Mouse (Mus musculus) hindbrain, postnatal 0 days (tissue): ENCODE measurements around the gene Zfp786. TPM values are rescaled to one million over a fixed set of nuclear protein-coding genes. Genes with fewer than 3 reads are reported as not detected.

ENCODE experiments used
- ATAC-seq: fragments of 200-750 bp; cut with Nextera tagmentation; 2 replicates; pipeline ENCODE4 v1.8.0; 2017; ENCODE audit warnings: mild to moderate bottlenecking, moderate TSS enrichment, moderate library complexity
- DNase-seq: peaks from one replicate; pipeline ENCODE4 v3.0.0-alpha.2; 2015; ENCODE audit warnings: low spot score
- H3K27ac ChIP-seq: fragments of 300-500 bp; sonication (generic); 2 replicates; pipeline ENCODE4 v1.5.1; 2014; ENCODE audit warnings: mild to moderate bottlenecking
- H3K27me3 ChIP-seq: fragments of 300-500 bp; sonication (generic); 2 replicates; pipeline ENCODE4 v1.6.1; 2014; ENCODE audit warnings: low read length, mixed read lengths; ENCODE audit not compliant: insufficient read depth
- H3K36me3 ChIP-seq: fragments of 300-500 bp; sonication (generic); 2 replicates; pipeline ENCODE4 v1.6.1; 2014; ENCODE audit warnings: low read length, mixed read lengths; ENCODE audit not compliant: insufficient read depth
- H3K4me1 ChIP-seq: fragments of 300-500 bp; sonication (generic); 2 replicates; pipeline ENCODE4 v1.6.1; 2014; ENCODE audit warnings: antibody characterized with exemption, low read length, mixed read lengths; ENCODE audit not compliant: insufficient read depth
- H3K4me2 ChIP-seq: fragments of 300-500 bp; sonication (generic); 2 replicates; pipeline ENCODE4 v1.6.1; 2014; ENCODE audit warnings: low read depth, mild to moderate bottlenecking, low read length, moderate library complexity, mixed read lengths
- H3K4me3 ChIP-seq: fragments of 300-500 bp; sonication (generic); 2 replicates; pipeline ENCODE4 v1.5.1; 2014; ENCODE audit warnings: low read length
- H3K9ac ChIP-seq: fragments of 300-500 bp; sonication (generic); replicated peaks from 2 replicates; pipeline ENCODE4 v1.6.1; 2014; ENCODE audit warnings: mild to moderate bottlenecking, low read length, moderate library complexity, mixed read lengths
- H3K9me3 ChIP-seq: fragments of 300-500 bp; sonication (generic); 2 replicates; pipeline ENCODE4 v1.6.1; 2016; ENCODE audit warnings: low read length, mixed read lengths
- CTCF ChIP-seq: IDR thresholded peaks from 2 replicates; pipeline ENCODE4 v1.5.1; 2016; ENCODE audit warnings: antibody characterized with exemption, control low read depth, low read depth
- WGBS: fragments of 180-500 bp; shearing (Covaris S2); extraction: QIAGEN DNeasy Blood & Tissue Kit; methylation state at CpG from one replicate; pipeline ENCODE4 v1.1.7; 2014; 5-methylcytosine and 5-hydroxymethylcytosine counted together
- polyA plus RNA-seq: library from polyadenylated mRNA; unstranded; fragments of >200 nt; fragmentation: Nextera tagmentation; extraction: Ambion mirVana; gene quantifications from 2 replicates; pipeline ENCODE4 v1.2.1, GENCODE M21; 2015
- total RNA-seq: library from RNA; depleted of rRNA; stranded (reverse); fragments of >200 nt; gene quantifications from 2 replicates; pipeline ENCODE4 v1.2.3, GENCODE M21; 2014

Zfp786 gene
- total and polyA plus RNA-seq, 2 experiments from 2014 or later: 6.3 to 16.6 TPM

- no peak overlapping the region for H3K27ac ChIP-seq
- WGBS: 44% methylated on average over 6 of the region's 6 CpGs
- TF ChIP-seq CTCF: peak; percentile 82
- H3K9ac ChIP-seq: no peak overlapping the region
- no peaks in the 10 kb centered on the region for H3K27me3 ChIP-seq
- no peak overlapping the region for H3K4me3 ChIP-seq
- no peak overlapping the region for H3K4me2 ChIP-seq
- peaks cover 69% of the 10 kb centered on the region for H3K36me3 ChIP-seq
- H3K4me1 ChIP-seq: no peaks in the 10 kb centered on the region
- H3K9me3 ChIP-seq: no peaks in the 10 kb centered on the region
- peak; percentile 86 for DNase-seq
- ATAC-seq: peak; percentile 71
Measured at GRCm38 (mm10) chr6:47799079-47799478, 31.6 kb downstream of the Zfp786 start.

- H3K4me2 ChIP-seq: no peak overlapping the region
- H3K4me3 ChIP-seq: no peak overlapping the region
- H3K9me3 ChIP-seq: no peaks in the 10 kb centered on the region
- H3K9ac ChIP-seq: no peak overlapping the region
- TF ChIP-seq CTCF: peak; percentile 56
- no peaks in the 10 kb centered on the region for H3K4me1 ChIP-seq
- 34% methylated on average over 10 of the region's 10 CpGs for WGBS
- H3K27ac ChIP-seq: no peak overlapping the region
- H3K36me3 ChIP-seq: peaks cover 36% of the 10 kb centered on the region
- DNase-seq (peak; percentile 69), ATAC-seq (no peak)
- no peaks in the 10 kb centered on the region for H3K27me3 ChIP-seq
Measured at GRCm38 (mm10) chr6:47794106-47794830, 36.4 kb downstream of the Zfp786 start.

DNA sequence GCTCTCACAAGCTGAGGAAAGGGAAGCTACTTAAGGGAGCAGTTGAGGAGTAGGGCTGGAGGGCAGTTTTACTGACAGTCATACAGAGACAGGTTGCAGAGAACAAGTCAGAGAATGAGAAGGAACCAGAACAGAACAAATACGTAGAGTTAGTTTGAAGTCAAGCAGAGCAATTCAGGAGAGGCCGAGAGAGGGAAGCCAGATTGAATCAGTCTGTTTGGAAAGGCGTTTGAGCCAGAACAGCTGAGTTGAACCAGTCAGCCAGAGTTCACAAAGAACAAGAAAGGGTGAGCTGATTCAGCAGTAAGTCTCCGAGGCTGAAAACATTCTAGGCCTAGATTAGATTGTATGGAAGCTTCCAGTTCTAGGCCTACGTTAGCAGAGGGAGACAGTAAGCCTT is 37.4 kb downstream of the Zfp786 start:
- no peaks in the 10 kb centered on the region for H3K9me3 ChIP-seq

DNA sequence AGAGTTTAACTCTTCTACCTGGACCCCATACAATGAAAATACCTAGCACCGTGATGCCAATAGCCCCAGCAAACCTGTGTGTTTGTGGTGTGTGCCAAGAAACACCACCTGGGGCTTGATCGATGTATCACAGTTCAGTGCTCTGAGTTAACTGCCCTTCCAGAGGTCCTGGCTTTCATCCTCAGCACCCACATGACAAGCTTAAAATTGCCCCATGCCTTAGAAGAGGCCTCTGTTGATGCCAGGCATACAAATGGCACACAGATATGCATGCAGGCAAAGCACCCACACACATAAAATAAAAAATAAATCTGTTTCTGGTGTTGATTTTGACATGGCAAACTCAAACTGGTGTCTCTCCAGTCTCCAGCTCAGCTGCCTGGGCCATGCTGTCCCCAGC is 38.1 kb downstream of the Zfp786 start:
- TF ChIP-seq CTCF: no peak
- no peaks in the 10 kb centered on the region for H3K27me3 ChIP-seq
- no peak overlapping the region for H3K4me2 ChIP-seq
- peaks cover 5% of the 10 kb centered on the region; the same call in 1 of the 2 replicates for H3K4me1 ChIP-seq
- no peak for ATAC-seq
- no peaks in the 10 kb centered on the region for H3K9me3 ChIP-seq
- H3K36me3 ChIP-seq: peaks cover 24% of the 10 kb centered on the region
- no peak for DNase-seq
- 92% methylated on average over 2 of the region's 2 CpGs for WGBS
- no peak overlapping the region for H3K9ac ChIP-seq
- H3K27ac ChIP-seq: no peak overlapping the region
- no peak overlapping the region for H3K4me3 ChIP-seq

More for the DNA sequence above, 37.4 kb downstream of the Zfp786 start:
- Histone ChIP-seq H3K4me2 (no peak overlapping the region), H3K27ac (no peak overlapping the region), H3K36me3 (peaks cover 32% of the 10 kb centered on the region), H3K9ac (no peak overlapping the region), H3K27me3 (no peaks in the 10 kb centered on the region), H3K4me1 (peaks cover 5% of the 10 kb centered on the region; the same call in 1 of the 2 replicates), H3K4me3 (no peak overlapping the region)
- ATAC-seq (no peak), DNase-seq (no peak)
- 71% methylated on average over 5 of the region's 5 CpGs for WGBS
- TF ChIP-seq CTCF: no peak

DNA sequence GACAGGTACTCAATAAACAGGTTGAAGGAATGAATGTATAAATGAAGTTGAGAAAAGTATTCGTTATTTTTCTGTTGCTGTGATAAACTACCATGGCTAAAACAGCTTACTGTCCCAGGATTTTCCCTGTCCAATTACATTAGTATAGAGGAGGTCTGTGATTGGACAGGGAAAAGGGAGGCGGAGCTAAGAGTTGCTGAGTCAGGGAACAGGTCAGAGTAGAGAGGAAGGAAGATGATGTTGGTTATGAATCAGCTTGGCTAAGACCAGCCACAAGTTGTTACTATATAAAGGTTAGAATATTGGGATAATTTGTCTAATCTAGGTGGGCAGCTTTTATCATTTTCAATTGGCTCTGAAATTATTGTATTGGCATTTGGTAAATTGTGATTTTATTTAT is 39.9 kb downstream of the Zfp786 start:
- H3K4me2 ChIP-seq: no peak overlapping the region

GRCm38 (mm10) chr6:47788821-47789220 is 41.8 kb downstream of the Zfp786 start:
- ATAC-seq: 0 out of 2 replicates have a peak, but pooled peaks have one; percentile 16
- no peak for TF ChIP-seq CTCF
- Histone ChIP-seq H3K4me3 (peak overlapping the region; percentile 48), H3K4me1 (peaks cover 5% of the 10 kb centered on the region; the same call in 1 of the 2 replicates), H3K36me3 (no peaks in the 10 kb centered on the region), H3K27me3 (no peaks in the 10 kb centered on the region), H3K9me3 (no peaks in the 10 kb centered on the region), H3K4me2 (peak overlapping the region; percentile 64), H3K9ac (peak overlapping the region; percentile 74), H3K27ac (peak overlapping the region; percentile 94)
- peak; percentile 26 for DNase-seq
- WGBS: 23% methylated on average over 3 of the region's 3 CpGs

More for the DNA sequence above, 39.9 kb downstream of the Zfp786 start:
- TF ChIP-seq CTCF: no peak
- no peaks in the 10 kb centered on the region for H3K27me3 ChIP-seq
- H3K9ac ChIP-seq: no peak overlapping the region
- H3K27ac ChIP-seq: no peak overlapping the region
- H3K36me3 ChIP-seq: peaks cover 9% of the 10 kb centered on the region; the same call in 1 of the 2 replicates
- WGBS: 59% methylated on average over 2 of the region's 2 CpGs
- peaks cover 5% of the 10 kb centered on the region; the same call in 1 of the 2 replicates for H3K4me1 ChIP-seq
- DNase-seq (peak; percentile 16), ATAC-seq (no peak)
- H3K9me3 ChIP-seq: no peaks in the 10 kb centered on the region
- no peak overlapping the region for H3K4me3 ChIP-seq
